Mouse (Mus musculus) forebrain, embryonic 10.5 days (tissue): ENCODE data around the gene Thoc6. TPM values are rescaled to one million over a fixed set of nuclear protein-coding genes. Genes with fewer than 3 reads are reported as not detected.

Experiments
- DNase-seq: peaks from one replicate; pipeline ENCODE4 v3.0.0-alpha.2; 2017; ENCODE audit warnings: low spot score; ENCODE audit errors: extremely low spot score
- H3K27ac ChIP-seq: fragments of 300-500 bp; sonication (generic); 2 replicates; pipeline ENCODE4 v1.5.1; 2016; ENCODE audit warnings: mild to moderate bottlenecking
- H3K27me3 ChIP-seq: fragments of 300-500 bp; sonication (generic); 2 replicates; pipeline ENCODE4 v1.6.1; 2016; ENCODE audit warnings: mild to moderate bottlenecking; ENCODE audit not compliant: poor library complexity, severe bottlenecking
- H3K36me3 ChIP-seq: fragments of 300-500 bp; sonication (generic); replicated peaks from 2 replicates; pipeline ENCODE4 v1.6.1; 2016; ENCODE audit warnings: mild to moderate bottlenecking, moderate library complexity
- H3K4me1 ChIP-seq: fragments of 300-500 bp; sonication (generic); 2 replicates; pipeline ENCODE4 v1.6.1; 2016
- H3K4me3 ChIP-seq: fragments of 300-500 bp; sonication (generic); 2 replicates; pipeline ENCODE4 v1.5.1; 2016; ENCODE audit warnings: mild to moderate bottlenecking, moderate library complexity
- H3K9me3 ChIP-seq: fragments of 300-500 bp; sonication (generic); 2 replicates; pipeline ENCODE4 v1.6.1; 2016; ENCODE audit warnings: mild to moderate bottlenecking, moderate library complexity
- WGBS: fragments of 180-500 bp; shearing (Covaris S2); methylation state at CpG from one replicate; pipeline ENCODE4 v1.1.7; 2016; 5-methylcytosine and 5-hydroxymethylcytosine counted together
- polyA plus RNA-seq: library from polyadenylated mRNA; unstranded; fragments of >200 nt; fragmentation: Nextera tagmentation; extraction: Ambion mirVana; gene quantifications from 2 replicates; pipeline ENCODE4 v1.2.1, GENCODE M21; 2016

Thoc6 gene
- polyA plus RNA-seq, 1 experiment from 2014 or later: 78.8 TPM

GRCm38 (mm10) chr17:23674271-23674952 lies 730 bp upstream of the Thoc6 start:
- H3K4me1 ChIP-seq: peaks cover 58% of the 10 kb centered on the region
- peaks cover 14% of the 10 kb centered on the region for H3K36me3 ChIP-seq
- no peak for DNase-seq
- WGBS: 49% methylated on average over 9 of the region's 9 CpGs
- H3K27ac ChIP-seq: peak overlapping the region; percentile 93
- no peaks in the 10 kb centered on the region for H3K9me3 ChIP-seq
- peak overlapping the region; percentile 68 for H3K4me3 ChIP-seq
- H3K27me3 ChIP-seq: peaks cover 53% of the 10 kb centered on the region

- Histone ChIP-seq H3K27ac (no peak overlapping the region), H3K4me1 (peaks cover 52% of the 10 kb centered on the region), H3K36me3 (peaks cover 31% of the 10 kb centered on the region), H3K4me3 (peak overlapping the region; percentile 68), H3K9me3 (no peaks in the 10 kb centered on the region), H3K27me3 (peaks cover 36% of the 10 kb centered on the region)
- DNase-seq: no peak
- 70% methylated on average over 3 of the region's 3 CpGs for WGBS
Observed at GRCm38 (mm10) chr17:23672761-23673160, 921 bp downstream of the Thoc6 start.

- H3K9me3 ChIP-seq: no peaks in the 10 kb centered on the region
- peaks cover 39% of the 10 kb centered on the region for H3K4me1 ChIP-seq
- no peak for DNase-seq
- H3K36me3 ChIP-seq: peaks cover 43% of the 10 kb centered on the region
- H3K27ac ChIP-seq: no peak overlapping the region
- 94% methylated on average over 3 of the region's 3 CpGs for whole genome bisulfite sequencing
- H3K4me3 ChIP-seq: no peak overlapping the region
- peaks cover 25% of the 10 kb centered on the region for H3K27me3 ChIP-seq
Observed at GRCm38 (mm10) chr17:23671519-23671918, 2.2 kb downstream of the Thoc6 start.

DNA sequence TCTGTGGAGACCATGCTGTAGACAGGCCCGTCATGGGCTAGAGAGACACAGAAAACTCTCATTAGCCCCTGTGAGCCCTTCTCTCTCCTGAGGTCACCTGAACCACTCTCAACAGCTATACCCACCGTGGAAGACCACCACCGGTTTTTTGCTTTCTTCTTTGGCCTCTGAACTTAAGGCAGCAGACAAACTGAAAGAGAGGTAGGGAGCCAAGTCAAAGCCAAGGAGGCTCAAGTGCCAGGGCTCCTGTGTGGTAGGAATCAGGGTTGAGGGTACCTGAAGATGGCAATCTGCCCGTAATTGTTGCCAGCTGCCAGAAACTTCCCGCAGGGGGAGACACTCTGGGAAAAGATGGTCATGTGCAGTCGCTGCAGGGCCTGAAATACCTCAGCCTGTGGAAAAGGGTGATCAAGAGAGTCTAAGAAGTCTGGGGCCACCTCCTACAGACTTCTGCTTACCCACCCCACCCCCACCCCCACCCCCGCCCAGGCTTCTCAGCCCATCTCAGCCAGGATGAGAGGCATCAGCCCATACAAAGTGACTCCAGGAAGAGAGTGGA lies 3.1 kb downstream of the Thoc6 start:
- Histone ChIP-seq H3K36me3 (peaks cover 48% of the 10 kb centered on the region), H3K27me3 (peaks cover 15% of the 10 kb centered on the region), H3K4me3 (no peak overlapping the region), H3K27ac (no peak overlapping the region), H3K9me3 (no peaks in the 10 kb centered on the region), H3K4me1 (peaks cover 36% of the 10 kb centered on the region)
- no peak for DNase-seq
- WGBS: 91% methylated on average over 7 of the region's 7 CpGs

- H3K36me3 ChIP-seq: peaks cover 49% of the 10 kb centered on the region
- H3K4me3 ChIP-seq: no peak overlapping the region
- H3K27ac ChIP-seq: peak overlapping the region; percentile 44; the same call in 1 of the 2 replicates
- DNase-seq: no peak
- H3K27me3 ChIP-seq: peaks cover 31% of the 10 kb centered on the region
- WGBS: 80% methylated on average over 14 of the region's 14 CpGs
- no peaks in the 10 kb centered on the region for H3K9me3 ChIP-seq
- peaks cover 26% of the 10 kb centered on the region for H3K4me1 ChIP-seq
Observed at GRCm38 (mm10) chr17:23665511-23665910, 8.2 kb downstream of the Thoc6 start.

- Histone ChIP-seq H3K4me1 (peaks cover 29% of the 10 kb centered on the region), H3K9me3 (no peaks in the 10 kb centered on the region), H3K4me3 (no peak overlapping the region), H3K27me3 (peaks cover 40% of the 10 kb centered on the region), H3K27ac (no peak overlapping the region), H3K36me3 (peaks cover 40% of the 10 kb centered on the region)
- 11% methylated on average over 5 of the region's 5 CpGs for WGBS
- no peak for DNase-seq
Observed at GRCm38 (mm10) chr17:23664556-23665021, 9.1 kb downstream of the Thoc6 start.

- Histone ChIP-seq H3K27me3 (peaks cover 50% of the 10 kb centered on the region), H3K36me3 (peaks cover 9% of the 10 kb centered on the region), H3K4me3 (no peak overlapping the region), H3K9me3 (no peaks in the 10 kb centered on the region), H3K4me1 (peaks cover 29% of the 10 kb centered on the region), H3K27ac (no peak overlapping the region)
- WGBS: 4% methylated on average over 9 of the region's 9 CpGs
- no peak for DNase-seq
Observed at GRCm38 (mm10) chr17:23661526-23661925, 12.2 kb downstream of the Thoc6 start.

GRCm38 (mm10) chr17:23660876-23661200 lies 12.8 kb downstream of the Thoc6 start:
- no peak overlapping the region for H3K27ac ChIP-seq
- 4% methylated on average over 14 of the region's 14 CpGs for WGBS
- H3K36me3 ChIP-seq: 0 out of 2 replicates have a peak, but pooled peaks cover 4% of the 10 kb centered on the region
- 0 out of 2 replicates have a peak overlapping the region, but pooled peaks have one; percentile 29 for H3K4me3 ChIP-seq
- peaks cover 26% of the 10 kb centered on the region for H3K4me1 ChIP-seq
- peaks cover 50% of the 10 kb centered on the region for H3K27me3 ChIP-seq
- H3K9me3 ChIP-seq: no peaks in the 10 kb centered on the region
- DNase-seq: no peak

- DNase-seq: no peak
- H3K9me3 ChIP-seq: no peaks in the 10 kb centered on the region
- H3K27me3 ChIP-seq: peaks cover 50% of the 10 kb centered on the region
- peak within 1 kb of the TSS; percentile 29; the same call in 1 of the 2 replicates for H3K4me3 ChIP-seq
- no peak within 1 kb of the TSS for H3K27ac ChIP-seq
- H3K36me3 ChIP-seq: 0 out of 2 replicates have a peak, but pooled peaks cover 1% of the 10 kb centered on the region
- WGBS: 5% methylated on average over 27 of the region's 27 CpGs
- H3K4me1 ChIP-seq: peaks cover 20% of the 10 kb centered on the region
Observed at GRCm38 (mm10) chr17:23660117-23660875, 13.4 kb downstream of the Thoc6 start, which contains the start of gene Bicdl2. TSS of gene Bicdl2 (plus strand) at chr17:23660506.

GRCm38 (mm10) chr17:23658450-23658849 lies 15.2 kb downstream of the Thoc6 start:
- Histone ChIP-seq H3K4me3 (no peak overlapping the region), H3K9me3 (no peaks in the 10 kb centered on the region), H3K27me3 (peaks cover 47% of the 10 kb centered on the region), H3K4me1 (peaks cover 13% of the 10 kb centered on the region; the same call in 1 of the 2 replicates), H3K27ac (no peak overlapping the region), H3K36me3 (no peaks in the 10 kb centered on the region)
- 88% methylated on average over 3 of the region's 3 CpGs for WGBS
- no peak for DNase-seq

DNA sequence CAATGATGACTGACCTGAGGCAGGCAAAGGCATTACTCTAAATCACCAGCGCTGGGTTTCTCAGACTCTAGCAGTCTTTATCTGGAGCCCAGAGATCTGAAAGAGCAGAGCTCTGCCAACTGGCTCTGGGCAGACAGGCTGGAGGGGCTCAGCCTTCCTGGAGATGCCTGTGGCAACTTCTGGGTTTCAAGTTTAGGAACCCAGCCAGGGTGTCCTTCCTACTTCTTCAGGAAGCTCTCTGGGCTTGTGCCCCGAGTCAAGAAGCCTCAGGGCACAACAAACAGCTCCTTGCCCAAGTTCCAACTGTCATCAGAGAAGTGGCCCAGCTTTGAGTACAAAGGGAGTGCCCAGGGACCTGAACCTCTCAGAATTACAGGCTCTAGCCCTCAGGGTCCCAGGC lies 19.3 kb downstream of the Thoc6 start:
- no peak for DNase-seq
- H3K9me3 ChIP-seq: no peaks in the 10 kb centered on the region
- 64% methylated on average over 2 of the region's 2 CpGs for WGBS
- peaks cover 8% of the 10 kb centered on the region for H3K27me3 ChIP-seq
- H3K36me3 ChIP-seq: no peaks in the 10 kb centered on the region
- no peaks in the 10 kb centered on the region for H3K4me1 ChIP-seq
- no peak overlapping the region for H3K27ac ChIP-seq
- no peak overlapping the region for H3K4me3 ChIP-seq

DNA sequence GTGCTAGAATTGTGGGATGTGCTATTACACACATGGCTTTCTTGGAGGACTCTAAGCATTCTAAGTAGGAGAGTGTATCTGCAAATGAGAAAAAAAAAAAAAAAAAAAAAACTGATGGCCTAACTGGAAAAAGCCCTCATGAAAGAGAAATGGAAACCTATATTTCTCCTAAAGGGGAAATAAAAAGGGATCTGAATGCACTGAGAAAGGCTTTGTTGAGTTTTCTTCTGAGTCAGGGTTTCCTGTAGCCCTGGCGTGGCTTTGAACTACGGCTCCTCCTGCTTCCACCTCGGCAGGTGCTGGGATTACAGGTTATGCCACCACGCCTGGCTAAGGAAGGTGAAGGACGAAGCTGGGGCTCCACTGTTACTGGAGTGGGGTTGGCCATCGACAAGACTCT lies 19.7 kb downstream of the Thoc6 start:
- no peak for DNase-seq
- WGBS: 72% methylated on average over 6 of the region's 6 CpGs
- peaks cover 3% of the 10 kb centered on the region; the same call in 1 of the 2 replicates for H3K27me3 ChIP-seq
- H3K4me1 ChIP-seq: no peaks in the 10 kb centered on the region
- no peak overlapping the region for H3K4me3 ChIP-seq
- H3K27ac ChIP-seq: no peak overlapping the region
- H3K36me3 ChIP-seq: no peaks in the 10 kb centered on the region
- no peaks in the 10 kb centered on the region for H3K9me3 ChIP-seq

DNA sequence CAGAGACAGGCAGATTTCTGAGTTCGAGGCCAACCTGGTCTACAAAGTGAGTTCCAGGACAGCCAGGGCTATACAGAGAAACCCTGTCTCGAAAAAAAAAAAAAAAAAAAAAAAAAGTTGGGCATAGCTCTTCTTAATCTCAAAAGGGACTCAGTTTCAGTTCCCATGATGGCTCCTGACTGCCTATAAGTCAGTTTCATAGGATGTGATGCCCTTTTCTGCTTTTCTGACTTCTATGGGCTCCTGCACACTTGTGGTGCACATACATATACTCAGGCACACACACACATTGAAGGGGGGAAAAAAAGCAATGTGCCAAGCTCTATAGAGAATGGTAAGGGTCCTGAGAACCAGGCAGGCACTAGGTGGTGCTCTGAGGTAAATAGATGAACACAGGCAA lies 20.4 kb downstream of the Thoc6 start:
- DNase-seq: no peak
- WGBS: 86% methylated on average over 2 of the region's 2 CpGs
- no peak overlapping the region for H3K4me3 ChIP-seq
- H3K27me3 ChIP-seq: no peaks in the 10 kb centered on the region; the same call in 1 of the 2 replicates
- no peaks in the 10 kb centered on the region for H3K36me3 ChIP-seq
- no peak overlapping the region for H3K27ac ChIP-seq
- no peaks in the 10 kb centered on the region for H3K9me3 ChIP-seq
- H3K4me1 ChIP-seq: no peaks in the 10 kb centered on the region
